Mouse (Mus musculus) brain, embryonic 14.5 days (tissue): ENCODE measurements around the gene Slc9a3.

Experiments used
- CTCF ChIP-seq: fragments of 200-500 bp; IDR thresholded peaks from 2 replicates; pipeline ENCODE4 v1.5.1; 2012; ENCODE audit warnings: inconsistent platforms, mild to moderate bottlenecking, moderate library complexity, borderline replicate concordance; ENCODE audit not compliant: insufficient read depth, insufficient read length; ENCODE audit errors: extremely low read depth
- POLR2A ChIP-seq: fragments of 200-500 bp; IDR thresholded peaks from 2 replicates; pipeline ENCODE4 v1.6.1; 2012; ENCODE audit warnings: mild to moderate bottlenecking, inconsistent platforms, borderline replicate concordance; ENCODE audit not compliant: poor library complexity, insufficient read depth, insufficient read length, severe bottlenecking; ENCODE audit errors: extremely low read depth

DNA sequence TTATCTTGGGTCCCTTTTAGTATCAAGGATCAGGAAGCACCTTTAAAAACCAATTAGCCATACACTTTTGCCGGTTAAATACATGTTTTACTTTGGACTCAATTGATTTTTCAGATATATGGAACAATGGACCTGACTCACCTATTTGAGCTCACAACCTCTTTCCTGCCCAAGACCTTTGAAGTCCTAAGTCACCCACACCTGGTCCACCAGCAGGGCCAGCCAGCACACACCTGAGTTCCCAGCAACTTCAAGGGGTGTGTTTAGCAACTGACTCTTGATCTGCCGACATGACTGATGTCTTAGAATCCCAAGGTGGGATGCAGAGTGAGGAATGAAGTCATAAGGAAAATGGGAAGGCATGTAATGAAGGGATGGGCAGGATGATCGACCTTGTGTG lies 49.5 kb upstream of the Slc9a3 start:
- TF ChIP-seq CTCF (no peak), POLR2A (no peak)
